ENCODE assay signal across 8 mouse cellular contexts in genomic region chr9:34498651-34499050, GRCm38 (mm10). TPM values are rescaled to one million over a fixed set of nuclear protein-coding genes. Genes with fewer than 3 reads are reported as not detected.
A peak's percentile ranks its signal among the peaks of the same experiment; 100 is the strongest.
DNase-seq lines count a peak whose midpoint lies in the region; ATAC-seq and TF ChIP-seq lines count a peak whose summit lies in the region.

No protein-coding gene starts in this region.

- H3K9me3 ChIP-seq in G1E (replicated peaks): 0 out of 2 replicates have a peak, but pooled peaks cover 2% of the 10 kb centered on the region
- H3K9me3 ChIP-seq in forebrain, embryonic 11.5 days (ENCODE audit: control insufficient read depth, low read length): no peaks in the 10 kb centered on the region

- no peak overlapping the region for H3K4me2 ChIP-seq in forebrain, embryonic 11.5 days (ENCODE audit: low read depth, low read length, severe bottlenecking)

- ATAC-seq in G1E (ENCODE audit: extremely low read depth, insufficient number of reproducible peaks, low FRiP score, poor library complexity, severe bottlenecking): no peak
- peak; percentile 72 for ATAC-seq in forebrain, embryonic 11.5 days (replicated peaks; ENCODE audit: low FRiP score)

- no peaks in the 10 kb centered on the region for H3K4me1 ChIP-seq in G1E (ENCODE audit: insufficient read depth, low read depth, low read length)
- no peaks in the 10 kb centered on the region for H3K4me1 ChIP-seq in forebrain, embryonic 11.5 days (replicated peaks; ENCODE audit: control insufficient read depth, insufficient read depth, low read length)

- no peaks in the 10 kb centered on the region for H3K27me3 ChIP-seq in G1E (ENCODE audit: insufficient read depth, low read length)
- no peaks in the 10 kb centered on the region for H3K27me3 ChIP-seq in forebrain, embryonic 11.5 days (ENCODE audit: control insufficient read depth, insufficient read depth, low read length)

- no peak overlapping the region for H3K27ac ChIP-seq in forebrain, embryonic 11.5 days (ENCODE audit: low read depth, low read length)

- H3K4me3 ChIP-seq in G1E (ENCODE audit: low read depth, low read length): no peak overlapping the region
- H3K4me3 ChIP-seq in forebrain, embryonic 11.5 days (ENCODE audit: low read depth, low read length): no peak overlapping the region

- TF ChIP-seq CTCF in G1E (IDR thresholded peaks at IDR 0.05; ENCODE audit: low read depth, low read length): peak; percentile 50; the same call in 1 of the 2 replicates

- WGBS in forebrain, embryonic 11.5 days: 3% methylated on average over 5 of the region's 5 CpGs

- H3K36me3 ChIP-seq in G1E (replicated peaks): no peaks in the 10 kb centered on the region
- H3K36me3 ChIP-seq in forebrain, embryonic 11.5 days (ENCODE audit: control insufficient read depth, insufficient read depth, low read length): no peaks in the 10 kb centered on the region

- DNase-seq in G1E (ENCODE audit: low spot score): no peak
- peak; percentile 47 for DNase-seq in brain, embryonic 18.5 days (ENCODE audit: low read depth, low spot score)
- peak; percentile 88 for DNase-seq in forebrain, embryonic 11.5 days (ENCODE audit: low spot score)
- peak; percentile 12 for DNase-seq in heart, postnatal 25 days (ENCODE audit: low spot score)
- peak; percentile 72 for DNase-seq in layer of hippocampus, adult 9-11 months
- DNase-seq in lung, postnatal 14 days: peak; percentile 87
- DNase-seq in retina, postnatal 1 day: peak; percentile 81
- peak; percentile 62 to 78 for DNase-seq in urinary bladder, postnatal 36 days (ENCODE audit: low spot score in 2 of 2)

- intact Hi-C loops in heart, postnatal 25 days (cut with DNase I): loop anchor here (1.0 to 2.0 kb wide), 4 partner anchors 256 to 521 kb away; no protein-coding TSS in a partner anchor

- no peak overlapping the region for H3K9ac ChIP-seq in forebrain, embryonic 11.5 days (ENCODE audit: low read length)

RNA-seq across cellular contexts. Expression of gene Kirrel3, which starts 13.0 kb away (rescaled TPM):
- total RNA-seq in G1E (2014; fragmentation: Nextera tagmentation) (not detected in 2 replicates), G1E (2017) (0.06 and 0.98 TPM in 2 replicates)
- polyA plus RNA-seq in G1E (2012): not detected in 2 replicates
- 5.3 TPM in 2 replicates for polyA plus RNA-seq in forebrain, embryonic 11.5 days (2014; fragmentation: Nextera tagmentation; extraction: Ambion mirVana)
- total RNA-seq in heart, postnatal 25 days (2021): under 1 TPM; 0.64 to 0.83 TPM
